ENCODE assay signal across 26 mouse cellular contexts in genomic region chr3:67931914-67932313, GRCm38 (mm10). TPM values are rescaled to one million over a fixed set of nuclear protein-coding genes. Genes with fewer than 3 reads are reported as not detected.
DNase-seq lines count a peak whose midpoint lies in the region; ATAC-seq lines count a peak whose summit lies in the region.
"Had no signal": no experiment of that assay in that cellular context is flagged by ENCODE, and none has a peak within 500 bp of the region (broad histone marks: within the 10 kb centered on the region; RNA-seq: fewer than 3 reads in every experiment).

No protein-coding gene starts in this region.

- H3K27me3 ChIP-seq in heart, embryonic 16.5 days (ENCODE audit: control insufficient read depth, insufficient read depth, low read length), result no peaks in the 10 kb centered on the region
- no peaks in the 10 kb centered on the region for H3K27me3 ChIP-seq in heart, embryonic 11.5 days (ENCODE audit: control insufficient read depth, insufficient read depth, low read length)
- H3K27me3 ChIP-seq: embryonic facial prominence, embryonic 15.5 days; heart, embryonic 13.5 days; hindbrain, embryonic 12.5 days; hindbrain, embryonic 15.5 days had no signal

- DNase-seq in thymus, postnatal 14 days, result peak; percentile 39
- DNase-seq in thymus, adult 18-20 months, result no peak
- peak; percentile 17 for DNase-seq in thymus, postnatal 4 days
- DNase-seq in frontal cortex, postnatal 25 days (ENCODE audit: low spot score in 2 of 2), result no peak
- DNase-seq: adrenal gland, adult 2 months; adrenal gland, postnatal 14 days; B cell, adult 2 months; cerebellum, adult 11-12 months; cerebellum, adult 8-10 months; cerebellum, postnatal 10 days; cerebellum, postnatal 36 days; embryo, embryonic 11 days; gastrocnemius, postnatal 25 days; heart, adult 18-20 months had no signal

- H3K4me2 ChIP-seq in heart, embryonic 16.5 days (ENCODE audit: low read depth, low read length), result no peak overlapping the region
- H3K4me2 ChIP-seq in heart, embryonic 11.5 days, result no peak overlapping the region
- H3K4me2 ChIP-seq: embryonic facial prominence, embryonic 15.5 days; heart, embryonic 13.5 days; hindbrain, embryonic 12.5 days; hindbrain, embryonic 15.5 days had no signal

- H3K27ac ChIP-seq in heart, embryonic 16.5 days (ENCODE audit: low read length), result no peak overlapping the region
- H3K27ac ChIP-seq in heart, embryonic 11.5 days (ENCODE audit: low read depth, low read length), result no peak overlapping the region
- H3K27ac ChIP-seq: embryonic facial prominence, embryonic 15.5 days; heart, embryonic 13.5 days; hindbrain, embryonic 12.5 days; hindbrain, embryonic 15.5 days had no signal

- no peaks in the 10 kb centered on the region for H3K4me1 ChIP-seq in heart, embryonic 16.5 days (ENCODE audit: control insufficient read depth, insufficient read depth, low read length)
- no peaks in the 10 kb centered on the region for H3K4me1 ChIP-seq in heart, embryonic 11.5 days (ENCODE audit: control insufficient read depth, insufficient read depth, low read length)
- H3K4me1 ChIP-seq: embryonic facial prominence, embryonic 15.5 days; heart, embryonic 13.5 days; hindbrain, embryonic 12.5 days; hindbrain, embryonic 15.5 days had no signal

- ATAC-seq in heart, embryonic 16.5 days (replicated peaks; ENCODE audit: extremely low read depth, insufficient read depth, low FRiP score), result peak; percentile 49
- ATAC-seq in heart, embryonic 11.5 days (replicated peaks; ENCODE audit: insufficient number of reproducible peaks, low FRiP score, low TSS enrichment), result no peak
- ATAC-seq: forebrain, embryonic 14.5 days had no signal

- no peaks in the 10 kb centered on the region for H3K9me3 ChIP-seq in heart, embryonic 16.5 days (replicated peaks; ENCODE audit: control insufficient read depth, low read length)
- no peaks in the 10 kb centered on the region for H3K9me3 ChIP-seq in heart, embryonic 11.5 days (replicated peaks; ENCODE audit: control insufficient read depth, low read length)
- H3K9me3 ChIP-seq: embryonic facial prominence, embryonic 15.5 days; heart, embryonic 13.5 days; hindbrain, embryonic 12.5 days; hindbrain, embryonic 15.5 days had no signal

- WGBS in heart, embryonic 16.5 days, result 71% methylated on average over 3 of the region's 3 CpGs
- WGBS in heart, embryonic 11.5 days (ENCODE audit: insufficient replicate concordance), result 74% methylated on average over 3 of the region's 3 CpGs

- no peak overlapping the region for H3K4me3 ChIP-seq in heart, embryonic 16.5 days (ENCODE audit: low read length)
- H3K4me3 ChIP-seq in heart, embryonic 11.5 days (ENCODE audit: low read depth, low read length), result no peak overlapping the region
- H3K4me3 ChIP-seq: embryonic facial prominence, embryonic 15.5 days; heart, embryonic 13.5 days; hindbrain, embryonic 12.5 days; hindbrain, embryonic 15.5 days had no signal

- no peaks in the 10 kb centered on the region for H3K36me3 ChIP-seq in heart, embryonic 16.5 days (ENCODE audit: control insufficient read depth, insufficient read depth)
- H3K36me3 ChIP-seq in heart, embryonic 11.5 days (ENCODE audit: control insufficient read depth, insufficient read depth, low read length), result no peaks in the 10 kb centered on the region
- H3K36me3 ChIP-seq: embryonic facial prominence, embryonic 15.5 days; heart, embryonic 13.5 days; hindbrain, embryonic 12.5 days; hindbrain, embryonic 15.5 days had no signal

- no peak overlapping the region for H3K9ac ChIP-seq in heart, embryonic 16.5 days (ENCODE audit: low read length)
- H3K9ac ChIP-seq in heart, embryonic 11.5 days (ENCODE audit: low read depth, low read length), result no peak overlapping the region
- H3K9ac ChIP-seq: embryonic facial prominence, embryonic 15.5 days; forebrain, postnatal 0 days; heart, embryonic 13.5 days; hindbrain, embryonic 12.5 days; hindbrain, embryonic 15.5 days had no signal

RNA-seq across cellular contexts. Expression of gene Iqschfp, which starts 39.9 kb away (rescaled TPM):
- polyA plus RNA-seq in heart, embryonic 16.5 days (2015; fragmentation: Nextera tagmentation; extraction: Ambion mirVana), result not detected in 2 replicates
- polyA plus RNA-seq in heart, embryonic 11.5 days (2014; fragmentation: Nextera tagmentation; extraction: Ambion mirVana), result 0.26 TPM in 1 of 2 replicates, not detected in the other
- polyA plus RNA-seq: adrenal gland, adult 2 months; gonadal fat pad, adult 2 months; heart, embryonic 13.5 days; heart, postnatal 0 days; intestine, embryonic 14.5 days had no signal

RNA-seq across cellular contexts. Expression of gene Iqcj, which starts 39.9 kb away (rescaled TPM):
- not detected in 2 replicates for polyA plus RNA-seq in heart, embryonic 16.5 days (2015; fragmentation: Nextera tagmentation; extraction: Ambion mirVana)
- not detected in 2 replicates for polyA plus RNA-seq in heart, embryonic 11.5 days (2014; fragmentation: Nextera tagmentation; extraction: Ambion mirVana)
- polyA plus RNA-seq: adrenal gland, adult 2 months; embryonic facial prominence, embryonic 11.5 days; embryonic facial prominence, embryonic 15.5 days; gonadal fat pad, adult 2 months; heart, embryonic 13.5 days; heart, postnatal 0 days; intestine, embryonic 14.5 days had no signal

Comparison
In these comparisons a context has a peak if more than half of its experiments do, and no peak if none do; other contexts are left out.
1. DNase-seq: peak in thymus, postnatal 14 days (single experiment) and thymus, postnatal 4 days (single experiment); none in thymus, adult 18-20 months (0 of 2) and frontal cortex, postnatal 25 days (0 of 2).